ENCODE assay signal across 10 mouse cellular contexts in genomic region chr11:87592354-87592695, GRCm38 (mm10). TPM values are rescaled to one million over a fixed set of nuclear protein-coding genes. Genes with fewer than 3 reads are reported as not detected.
DNase-seq lines count a peak whose midpoint lies in the region; ATAC-seq and TF ChIP-seq lines count a peak whose summit lies in the region.
"Had no signal": no experiment of that assay in that cellular context is flagged by ENCODE, and none has a peak within 500 bp of the region (broad histone marks: within the 10 kb centered on the region; RNA-seq: fewer than 3 reads in every experiment).

No protein-coding gene starts in this region.

- TF ChIP-seq POLR2A in liver, adult 2 months (IDR thresholded peaks at IDR 0.05; ENCODE audit: extremely low read depth, insufficient read depth, low read length) = no peak

- peak overlapping the region; percentile 79 for H3K4me2 ChIP-seq in embryonic facial prominence, embryonic 15.5 days (replicated peaks)
- H3K4me2 ChIP-seq in neural tube, embryonic 13.5 days = peak overlapping the region; percentile 87

- H3K27me3 ChIP-seq in liver, adult 2 months (ENCODE audit: control insufficient read depth, insufficient read depth, low read length) = no peaks in the 10 kb centered on the region
- H3K27me3 ChIP-seq in embryonic facial prominence, embryonic 15.5 days = no peaks in the 10 kb centered on the region
- H3K27me3 ChIP-seq in limb, embryonic 10.5 days (ENCODE audit: low read depth, poor library complexity, severe bottlenecking) = no peaks in the 10 kb centered on the region
- no peaks in the 10 kb centered on the region for H3K27me3 ChIP-seq in neural tube, embryonic 13.5 days

- H3K79me2 ChIP-seq in liver, adult 2 months (ENCODE audit: control insufficient read depth, insufficient read depth, low read length) = peaks cover 12% of the 10 kb centered on the region; the same call in 1 of the 2 replicates

- H3K36me3 ChIP-seq in liver, adult 2 months (ENCODE audit: control insufficient read depth, insufficient read depth, low read length) = peaks cover 3% of the 10 kb centered on the region; the same call in 1 of the 2 replicates
- H3K36me3 ChIP-seq in embryonic facial prominence, embryonic 15.5 days = peaks cover 7% of the 10 kb centered on the region; the same call in 1 of the 2 replicates
- H3K36me3 ChIP-seq in limb, embryonic 10.5 days = peaks cover 28% of the 10 kb centered on the region
- peaks cover 11% of the 10 kb centered on the region for H3K36me3 ChIP-seq in neural tube, embryonic 13.5 days

- peak overlapping the region; percentile 71 for H3K4me3 ChIP-seq in liver, adult 2 months (ENCODE audit: insufficient read depth, low read depth, low read length)
- H3K4me3 ChIP-seq in embryonic facial prominence, embryonic 15.5 days (replicated peaks) = peak overlapping the region; percentile 73
- H3K4me3 ChIP-seq in limb, embryonic 10.5 days = peak overlapping the region; percentile 80
- H3K4me3 ChIP-seq in neural tube, embryonic 13.5 days = peak overlapping the region; percentile 78

- H3K9me3 ChIP-seq in embryonic facial prominence, embryonic 15.5 days (replicated peaks) = no peaks in the 10 kb centered on the region
- H3K9me3 ChIP-seq in limb, embryonic 10.5 days (replicated peaks) = no peaks in the 10 kb centered on the region
- no peaks in the 10 kb centered on the region for H3K9me3 ChIP-seq in neural tube, embryonic 13.5 days

- ATAC-seq in embryonic facial prominence, embryonic 15.5 days (ENCODE audit: insufficient number of reproducible peaks, low FRiP score, low TSS enrichment, low read depth) = no peak
- ATAC-seq in neural tube, embryonic 13.5 days (ENCODE audit: low read depth) = peak; percentile 47
- ATAC-seq in monocyte, adult 5-6 weeks (replicated peaks; ENCODE audit: insufficient number of reproducible peaks, low FRiP score, low TSS enrichment, poor library complexity, severe bottlenecking) = no peak

- DNase-seq in liver, adult 2 months (ENCODE audit: extremely low read depth, low read depth, low spot score) = no peak
- no peak for DNase-seq in liver
- no peak for DNase-seq in limb, embryonic 10.5 days (ENCODE audit: low spot score)
- DNase-seq in adrenal gland, adult (ENCODE audit: inconsistent age in 2 of 2, low spot score in 1 of 2) = no peak
- no peak for DNase-seq in urinary bladder, adult 18-20 months (ENCODE audit: low spot score in 2 of 2)

- peaks cover 22% of the 10 kb centered on the region for H3K4me1 ChIP-seq in liver, adult 2 months (ENCODE audit: control insufficient read depth, insufficient read depth, low read length)
- H3K4me1 ChIP-seq in embryonic facial prominence, embryonic 15.5 days = peaks cover 58% of the 10 kb centered on the region
- H3K4me1 ChIP-seq in limb, embryonic 10.5 days = peaks cover 73% of the 10 kb centered on the region
- H3K4me1 ChIP-seq in neural tube, embryonic 13.5 days (replicated peaks) = peaks cover 66% of the 10 kb centered on the region

- peak overlapping the region; percentile 81 for H3K9ac ChIP-seq in liver, adult 2 months (ENCODE audit: low read depth, low read length)
- H3K9ac ChIP-seq in embryonic facial prominence, embryonic 15.5 days = peak overlapping the region; percentile 72
- H3K9ac ChIP-seq in neural tube, embryonic 13.5 days = peak overlapping the region; percentile 85

- H3K27ac ChIP-seq in liver, adult 2 months (replicated peaks; ENCODE audit: insufficient read depth, low read depth, low read length) = peak overlapping the region; percentile 91
- peak overlapping the region; percentile 94 for H3K27ac ChIP-seq in embryonic facial prominence, embryonic 15.5 days (replicated peaks)
- H3K27ac ChIP-seq in limb, embryonic 10.5 days = peak overlapping the region; percentile 92
- peak overlapping the region; percentile 90 for H3K27ac ChIP-seq in neural tube, embryonic 13.5 days (replicated peaks)

- TF ChIP-seq CTCF in liver, adult 2 months (IDR thresholded peaks at IDR 0.05; ENCODE audit: low read depth, low read length) = no peak

- under 1% methylated on average over 15 of the region's 15 CpGs for WGBS in liver, adult 2 months
- WGBS in embryonic facial prominence, embryonic 15.5 days = under 1% methylated on average over 14 of the region's 15 CpGs
- WGBS in limb, embryonic 10.5 days = 0% methylated on average over 15 of the region's 15 CpGs
- 2% methylated on average over 15 of the region's 15 CpGs for WGBS in neural tube, embryonic 13.5 days

RNA-seq across cellular contexts. Expression of gene Mtmr4, which starts 0.4 kb away (rescaled TPM):
- total RNA-seq in liver, adult 2 months (2014; rRNA removed) = 13.4 and 18.6 TPM in 2 replicates
- 18.1 and 22.9 TPM in 2 replicates for polyA plus RNA-seq in liver, adult 2 months (2012; rRNA removed)
- 25.7 and 27.4 TPM in 2 replicates for polyA plus RNA-seq in embryonic facial prominence, embryonic 15.5 days (2015; fragmentation: Nextera tagmentation; extraction: Ambion mirVana)
- polyA plus RNA-seq in limb, embryonic 10.5 days (2016; fragmentation: Nextera tagmentation; extraction: Ambion mirVana) = 68.3 and 69.0 TPM in 2 replicates
- polyA plus RNA-seq in neural tube, embryonic 13.5 days (2015; fragmentation: Nextera tagmentation; extraction: Ambion mirVana) = 54.4 and 58.2 TPM in 2 replicates
- 11.0 to 19.0 TPM (median 13.7 TPM) in 3 replicates for total RNA-seq in monocyte, adult 5-6 weeks (2017)

RNA-seq across cellular contexts. Expression of gene Sept4, which starts 23.6 kb away (rescaled TPM):
- 10.8 and 11.5 TPM in 2 replicates for total RNA-seq in liver, adult 2 months (2014; rRNA removed)
- polyA plus RNA-seq in liver, adult 2 months (2012; rRNA removed) = 10.8 and 11.7 TPM in 2 replicates
- 33.0 and 37.9 TPM in 2 replicates for polyA plus RNA-seq in embryonic facial prominence, embryonic 15.5 days (2015; fragmentation: Nextera tagmentation; extraction: Ambion mirVana)
- polyA plus RNA-seq in limb, embryonic 10.5 days (2016; fragmentation: Nextera tagmentation; extraction: Ambion mirVana) = 4.8 and 6.0 TPM in 2 replicates
- polyA plus RNA-seq in neural tube, embryonic 13.5 days (2015; fragmentation: Nextera tagmentation; extraction: Ambion mirVana) = 21.9 and 27.2 TPM in 2 replicates
- total RNA-seq in monocyte, adult 5-6 weeks (2017) = 6.6 to 16.9 TPM (median 9.6 TPM) in 3 replicates

RNA-seq across cellular contexts. Expression of gene Hsf5, which starts 24.6 kb away (rescaled TPM):
- 0.07 and 0.09 TPM in 2 replicates for total RNA-seq in liver, adult 2 months (2014; rRNA removed)
- polyA plus RNA-seq in liver, adult 2 months (2012; rRNA removed) = 0.05 TPM in 1 of 2 replicates, not detected in the other
- polyA plus RNA-seq in embryonic facial prominence, embryonic 15.5 days (2015; fragmentation: Nextera tagmentation; extraction: Ambion mirVana) = 0.25 and 0.35 TPM in 2 replicates
- polyA plus RNA-seq in limb, embryonic 10.5 days (2016; fragmentation: Nextera tagmentation; extraction: Ambion mirVana) = 0.26 and 0.34 TPM in 2 replicates
- polyA plus RNA-seq in neural tube, embryonic 13.5 days (2015; fragmentation: Nextera tagmentation; extraction: Ambion mirVana) = 0.59 and 0.63 TPM in 2 replicates
- total RNA-seq in monocyte, adult 5-6 weeks (2017) = 1.2 TPM in 1 of 3 replicates, not detected in the others

RNA-seq across cellular contexts. Expression of gene Gm11492, which starts 25.9 kb away (rescaled TPM):
- total RNA-seq in liver, adult 2 months (2014; rRNA removed) = not detected in 2 replicates
- 0.04 TPM in 1 of 2 replicates, not detected in the other for polyA plus RNA-seq in liver, adult 2 months (2012; rRNA removed)
- polyA plus RNA-seq in embryonic facial prominence, embryonic 15.5 days (2015; fragmentation: Nextera tagmentation; extraction: Ambion mirVana) = not detected in 2 replicates
- not detected in 2 replicates for polyA plus RNA-seq in limb, embryonic 10.5 days (2016; fragmentation: Nextera tagmentation; extraction: Ambion mirVana)
- polyA plus RNA-seq in neural tube, embryonic 13.5 days (2015; fragmentation: Nextera tagmentation; extraction: Ambion mirVana) = not detected in 2 replicates
- total RNA-seq in monocyte, adult 5-6 weeks (2017) = 1.5 TPM in 1 of 3 replicates, not detected in the others
- total RNA-seq: adrenal gland, adult 2 months; layer of hippocampus, postnatal 14 days had no signal
- polyA plus RNA-seq: adrenal gland, adult 2 months had no signal
